Mouse (Mus musculus): Measurements from ENCODE around the gene Rab4a.
A peak's percentile ranks its signal among the peaks of the same experiment; 100 is the strongest.

The Rab4a gene

GRCm38 (mm10) chr8:123847546-123847945, 41.8 kb downstream of the Rab4a start:
- DNase-seq (ENCODE audit: low read depth, low spot score), result no peak

GRCm38 (mm10) chr8:123849352-123849751, 43.6 kb downstream of the Rab4a start:
- DNase-seq (ENCODE audit: low read depth, low spot score), result no peak

GRCm38 (mm10) chr8:123851590-123851989, 45.8 kb downstream of the Rab4a start:
- DNase-seq (ENCODE audit: low read depth, low spot score), result no peak

GRCm38 (mm10) chr8:123854252-123854651, 48.5 kb downstream of the Rab4a start:
- DNase-seq (ENCODE audit: low read depth, low spot score), result no peak

- DNase-seq (ENCODE audit: low read depth, low spot score), result no peak
Measured at GRCm38 (mm10) chr8:123854733-123855475, 49.1 kb downstream of the Rab4a start.

GRCm38 (mm10) chr8:123857361-123857760, 51.6 kb downstream of the Rab4a start:
- DNase-seq (ENCODE audit: low read depth, low spot score), result no peak

GRCm38 (mm10) chr8:123858574-123858940, 52.8 kb downstream of the Rab4a start:
- DNase-seq (ENCODE audit: low read depth, low spot score), result peak; percentile 25

- DNase-seq (ENCODE audit: low read depth, low spot score), result peak; percentile 84
Measured at GRCm38 (mm10) chr8:123858941-123859647, 53.3 kb downstream of the Rab4a start.

- peak; percentile 30 for DNase-seq (ENCODE audit: low read depth, low spot score)
Measured at GRCm38 (mm10) chr8:123859648-123860259, 54.0 kb downstream of the Rab4a start, which contains the start of gene Ccsap. Gene Ccsap (minus strand): TSS chr8:123860209.

- no peak for DNase-seq (ENCODE audit: low read depth, low spot score)
Measured at GRCm38 (mm10) chr8:123860386-123860785, 54.6 kb downstream of the Rab4a start.

- no peak for DNase-seq (ENCODE audit: low read depth, low spot score)
Measured at GRCm38 (mm10) chr8:123865786-123866185, 60.0 kb downstream of the Rab4a start.

GRCm38 (mm10) chr8:123866971-123867370, 61.2 kb downstream of the Rab4a start:
- no peak for DNase-seq (ENCODE audit: low read depth, low spot score)

GRCm38 (mm10) chr8:123872048-123872447, 66.3 kb downstream of the Rab4a start:
- DNase-seq (ENCODE audit: low read depth, low spot score), result no peak

- no peak for DNase-seq (ENCODE audit: low read depth, low spot score)
Measured at GRCm38 (mm10) chr8:123873364-123873763, 67.6 kb downstream of the Rab4a start.

GRCm38 (mm10) chr8:123874324-123874723, 68.5 kb downstream of the Rab4a start:
- no peak for DNase-seq (ENCODE audit: low read depth, low spot score)

- DNase-seq (ENCODE audit: low read depth, low spot score), result no peak
Measured at GRCm38 (mm10) chr8:123877865-123878264, 72.1 kb downstream of the Rab4a start.

GRCm38 (mm10) chr8:123880271-123880670, 74.5 kb downstream of the Rab4a start:
- DNase-seq (ENCODE audit: low read depth, low spot score), result no peak

- DNase-seq (ENCODE audit: low read depth, low spot score), result no peak
Measured at GRCm38 (mm10) chr8:123880821-123881350, 75.1 kb downstream of the Rab4a start.

GRCm38 (mm10) chr8:123882412-123882811, 76.6 kb downstream of the Rab4a start:
- DNase-seq (ENCODE audit: low read depth, low spot score), result no peak

GRCm38 (mm10) chr8:123883094-123883493, 77.3 kb downstream of the Rab4a start:
- DNase-seq (ENCODE audit: low read depth, low spot score), result no peak
